Mouse (Mus musculus): Measurements from ENCODE around the gene Gm17467. TPM values are rescaled to one million over a fixed set of nuclear protein-coding genes. Genes with fewer than 3 reads are reported as not detected.

The Gm17467 gene
- polyA plus RNA-seq (2015; fragmentation: Illumina TruSeq; extraction: RNeasy Lipid Tissue Mini Kit (QIAGEN cat#74804); ENCODE audit: insufficient read depth, low replicate concordance), result not detected

DNA sequence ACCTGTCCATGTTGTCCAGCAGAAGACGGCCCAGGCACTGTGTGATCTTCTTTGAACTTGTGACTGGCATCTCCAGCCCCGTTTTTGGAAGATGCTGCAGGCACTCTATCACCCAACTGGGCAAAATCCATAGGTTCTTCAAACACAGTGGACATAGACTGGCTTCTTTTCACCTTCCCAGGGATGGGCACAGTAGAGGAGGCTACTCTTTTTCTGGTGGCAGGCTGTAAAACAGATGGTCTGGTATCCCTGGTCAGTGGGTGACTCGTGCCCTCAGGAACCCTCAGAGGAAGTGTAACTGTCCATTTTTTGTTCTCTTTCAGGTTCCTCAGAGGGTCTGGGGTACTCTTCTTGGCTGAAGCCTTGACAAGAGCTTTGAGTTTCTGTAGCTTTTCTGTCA, at the start of gene Gm17467:
TSS of gene Gm17467 (minus strand) at position 101 of the 400 bp plus-strand sequence.

Other genes with a start within 250 kb of the Gm17467 start
- gene Cldn34c2, start 123.1 kb downstream of the Gm17467 start, polyA plus RNA-seq (2015; fragmentation: Illumina TruSeq; extraction: RNeasy Lipid Tissue Mini Kit (QIAGEN cat#74804); ENCODE audit: insufficient read depth, low replicate concordance), result not detected
- gene Cldn34c3, start 88.9 kb upstream of the Gm17467 start, polyA plus RNA-seq (2015; fragmentation: Illumina TruSeq; extraction: RNeasy Lipid Tissue Mini Kit (QIAGEN cat#74804); ENCODE audit: insufficient read depth, low replicate concordance), result not detected